Mouse (Mus musculus) hindbrain, embryonic 12.5 days (tissue): Measurements from ENCODE around the gene D030056L22Rik. TPM values are rescaled to one million over a fixed set of nuclear protein-coding genes. Genes with fewer than 3 reads are reported as not detected.
A peak's percentile ranks its signal among the peaks of the same experiment; 100 is the strongest.

Source experiments
- ATAC-seq: fragments of 200-750 bp; cut with Nextera tagmentation; 2 replicates; pipeline ENCODE4 v1.8.0; 2017; ENCODE audit warnings: moderate TSS enrichment; ENCODE audit not compliant: low FRiP score
- H3K27ac ChIP-seq: fragments of 300-500 bp; sonication (generic); 2 replicates; pipeline ENCODE4 v1.5.1; 2016; ENCODE audit warnings: mild to moderate bottlenecking
- H3K27me3 ChIP-seq: fragments of 300-500 bp; sonication (generic); 2 replicates; pipeline ENCODE4 v1.6.1; 2016; ENCODE audit warnings: mild to moderate bottlenecking
- H3K36me3 ChIP-seq: fragments of 300-500 bp; sonication (generic); 2 replicates; pipeline ENCODE4 v1.6.1; 2016; ENCODE audit warnings: mild to moderate bottlenecking
- H3K4me1 ChIP-seq: fragments of 300-500 bp; sonication (generic); 2 replicates; pipeline ENCODE4 v1.6.1; 2016
- H3K4me2 ChIP-seq: fragments of 300-500 bp; sonication (generic); replicated peaks from 2 replicates; pipeline ENCODE4 v1.6.1; 2016; ENCODE audit warnings: mild to moderate bottlenecking
- H3K4me3 ChIP-seq: fragments of 300-500 bp; sonication (generic); 2 replicates; pipeline ENCODE4 v1.5.1; 2016; ENCODE audit warnings: mild to moderate bottlenecking
- H3K9ac ChIP-seq: fragments of 300-500 bp; sonication (generic); 2 replicates; pipeline ENCODE4 v1.6.1; 2016; ENCODE audit warnings: mild to moderate bottlenecking, moderate library complexity
- H3K9me3 ChIP-seq: fragments of 300-500 bp; sonication (generic); replicated peaks from 2 replicates; pipeline ENCODE4 v1.6.1; 2016; ENCODE audit warnings: mild to moderate bottlenecking
- WGBS: fragments of 180-500 bp; shearing (Covaris S2); methylation state at CpG from one replicate; pipeline ENCODE4 v1.1.7; 2016; 5-methylcytosine and 5-hydroxymethylcytosine counted together
- polyA plus RNA-seq: library from polyadenylated mRNA; unstranded; fragments of >200 nt; fragmentation: Nextera tagmentation; extraction: Ambion mirVana; gene quantifications from 2 replicates; pipeline ENCODE4 v1.2.1, GENCODE M21; 2016

D030056L22Rik gene
- 64.9 and 69.3 TPM in 2 replicates for polyA plus RNA-seq

DNA sequence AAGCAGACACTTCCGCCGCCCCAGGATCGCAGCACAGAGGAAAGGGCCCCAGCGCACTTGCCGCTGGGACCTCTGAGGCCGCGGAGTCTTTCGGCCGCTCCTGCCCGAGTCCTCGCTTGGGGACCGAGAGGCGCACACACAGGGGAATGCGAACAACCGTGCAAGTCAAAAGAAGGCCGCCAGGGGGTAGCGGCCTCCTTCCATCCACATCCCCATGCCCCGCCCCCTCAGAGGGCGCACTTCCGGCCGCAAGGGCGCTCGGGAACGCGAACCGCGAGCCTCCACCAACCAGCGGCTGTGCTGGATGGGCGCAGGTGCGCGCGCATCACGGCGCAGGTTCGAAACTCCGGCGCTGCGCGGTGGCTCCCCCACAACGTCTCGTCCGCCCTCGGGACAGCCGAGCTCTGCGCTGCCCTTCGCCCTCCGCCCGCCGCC, at the start of gene D030056L22Rik:
Gene D030056L22Rik, plus strand, starts transcription at position 328 of the 435 bp plus-strand sequence.
- peak; percentile 99 for ATAC-seq
- WGBS, result under 1% methylated on average over 49 of the region's 49 CpGs
- Histone ChIP-seq H3K27me3 (no peaks in the 10 kb centered on the region), H3K4me2 (peak within 1 kb of the TSS; percentile 86), H3K4me3 (peak within 1 kb of the TSS; percentile 95), H3K9me3 (no peaks in the 10 kb centered on the region), H3K36me3 (no peaks in the 10 kb centered on the region), H3K4me1 (peaks cover 24% of the 10 kb centered on the region), H3K27ac (peak within 1 kb of the TSS; percentile 92), H3K9ac (peak within 1 kb of the TSS; percentile 84)

DNA sequence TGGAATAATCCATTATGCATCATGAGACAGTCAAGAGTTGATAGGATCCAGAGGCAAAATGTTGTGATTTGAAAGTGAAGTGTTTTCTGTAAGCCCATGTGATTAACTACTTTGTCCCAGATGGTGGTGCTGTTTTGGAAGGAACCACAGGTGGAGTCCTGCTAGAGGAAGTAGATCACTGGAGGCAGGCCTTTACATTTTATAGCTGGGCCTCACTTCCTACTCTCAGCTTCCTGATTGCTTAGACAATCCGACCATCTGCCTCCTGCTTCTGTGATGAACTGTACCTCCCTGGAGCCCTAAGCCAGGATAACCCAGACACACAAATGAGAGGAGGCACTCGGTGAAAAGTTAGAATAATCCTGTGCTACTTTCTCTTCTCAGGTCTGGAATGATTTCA, 49.1 kb upstream of the D030056L22Rik start:
- no peak for ATAC-seq
- no peak overlapping the region for H3K4me3 ChIP-seq
- no peaks in the 10 kb centered on the region for H3K36me3 ChIP-seq
- WGBS, result 74% methylated on average over 2 of the region's 2 CpGs
- no peak overlapping the region for H3K27ac ChIP-seq
- H3K27me3 ChIP-seq, result no peaks in the 10 kb centered on the region
- H3K4me2 ChIP-seq, result no peak overlapping the region
- H3K9ac ChIP-seq, result no peak overlapping the region
- no peaks in the 10 kb centered on the region for H3K4me1 ChIP-seq
- H3K9me3 ChIP-seq, result no peaks in the 10 kb centered on the region

GRCm38 (mm10) chr19:18666966-18667365, 46.0 kb upstream of the D030056L22Rik start:
- H3K4me2 ChIP-seq, result no peak overlapping the region
- ATAC-seq, result no peak
- H3K9ac ChIP-seq, result no peak overlapping the region
- H3K4me3 ChIP-seq, result no peak overlapping the region
- WGBS, result 73% methylated on average over 7 of the region's 7 CpGs
- no peaks in the 10 kb centered on the region for H3K27me3 ChIP-seq
- no peak overlapping the region for H3K27ac ChIP-seq
- no peaks in the 10 kb centered on the region for H3K36me3 ChIP-seq
- peaks cover 5% of the 10 kb centered on the region for H3K4me1 ChIP-seq
- H3K9me3 ChIP-seq, result no peaks in the 10 kb centered on the region

DNA sequence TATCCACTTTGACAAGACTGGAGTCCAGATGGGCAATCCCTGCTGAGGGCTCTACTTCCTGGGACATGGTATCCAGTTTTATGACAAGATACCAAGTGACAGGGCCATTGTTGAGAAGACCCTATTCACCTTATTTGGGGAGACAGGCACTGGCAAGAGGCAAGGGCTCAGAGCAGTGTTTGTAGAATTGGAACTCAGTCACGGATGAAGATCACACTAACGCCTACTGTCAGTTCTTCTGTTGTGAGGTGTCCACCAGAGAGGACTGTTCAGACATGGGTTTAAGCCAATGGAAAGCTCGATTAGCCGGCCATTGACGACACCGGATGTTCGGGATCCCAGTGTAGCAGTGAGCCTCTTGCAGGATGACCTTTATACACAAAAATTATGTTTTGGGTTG, 43.4 kb upstream of the D030056L22Rik start:
- ATAC-seq, result no peak
- no peaks in the 10 kb centered on the region for H3K36me3 ChIP-seq
- H3K4me3 ChIP-seq, result no peak overlapping the region
- H3K27me3 ChIP-seq, result no peaks in the 10 kb centered on the region
- H3K27ac ChIP-seq, result no peak overlapping the region
- no peak overlapping the region for H3K4me2 ChIP-seq
- H3K4me1 ChIP-seq, result peaks cover 21% of the 10 kb centered on the region
- H3K9me3 ChIP-seq, result no peaks in the 10 kb centered on the region
- WGBS, result 96% methylated on average over 7 of the region's 7 CpGs
- H3K9ac ChIP-seq, result no peak overlapping the region

GRCm38 (mm10) chr19:18670608-18671007, 42.4 kb upstream of the D030056L22Rik start, which contains the start of gene Carnmt1:
Gene Carnmt1, plus strand, starts transcription at chr19:18670764.
- Histone ChIP-seq H3K27me3 (no peaks in the 10 kb centered on the region), H3K9ac (peak within 1 kb of the TSS; percentile 77), H3K9me3 (no peaks in the 10 kb centered on the region), H3K4me2 (peak within 1 kb of the TSS; percentile 70), H3K36me3 (no peaks in the 10 kb centered on the region), H3K27ac (peak within 1 kb of the TSS; percentile 65), H3K4me1 (peaks cover 21% of the 10 kb centered on the region), H3K4me3 (peak within 1 kb of the TSS; percentile 81)
- 0% methylated on average over 36 of the region's 58 CpGs for WGBS
- ATAC-seq, result peak; percentile 99

DNA sequence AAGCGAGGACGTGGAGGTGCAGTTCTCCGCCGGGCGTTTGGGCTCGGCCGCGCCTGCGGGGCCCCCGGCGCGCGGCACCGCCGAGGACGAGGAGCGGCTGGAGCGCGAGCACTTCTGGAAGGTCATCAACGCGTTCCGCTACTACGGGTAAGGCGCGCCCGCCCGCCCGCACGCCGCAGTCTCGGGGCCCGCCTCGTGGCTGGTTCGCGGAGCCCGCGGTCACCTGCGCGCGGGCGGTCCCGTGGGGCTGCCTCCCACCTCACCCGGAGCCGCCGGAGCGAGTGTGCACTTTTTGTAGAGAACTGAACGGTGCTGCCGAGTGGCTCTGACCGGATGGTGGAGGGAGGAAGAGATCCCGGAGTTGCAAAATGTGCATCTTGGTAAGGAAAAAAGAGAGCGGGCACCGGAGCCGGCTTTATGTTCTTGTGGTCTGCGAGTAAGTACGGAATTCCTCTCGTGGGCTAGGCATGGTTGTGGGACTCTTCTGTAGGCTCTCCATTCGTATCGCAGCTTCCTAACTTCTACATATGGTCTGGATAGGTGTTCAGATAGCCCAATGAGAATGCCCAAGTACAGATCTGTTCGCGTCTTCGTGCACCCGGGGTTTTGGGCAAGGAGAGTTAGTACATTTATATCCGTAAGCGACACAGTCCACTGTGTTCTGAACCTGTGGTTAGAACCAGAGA, 41.8 kb upstream of the D030056L22Rik start:
- Histone ChIP-seq H3K4me3 (peak overlapping the region; percentile 81), H3K27ac (peak overlapping the region; percentile 65), H3K9me3 (no peaks in the 10 kb centered on the region), H3K4me2 (peak overlapping the region; percentile 70), H3K9ac (peak overlapping the region; percentile 77), H3K27me3 (no peaks in the 10 kb centered on the region), H3K36me3 (no peaks in the 10 kb centered on the region), H3K4me1 (peaks cover 21% of the 10 kb centered on the region)
- peak; percentile 84 for ATAC-seq
- WGBS, result under 1% methylated on average over 61 of the region's 64 CpGs

DNA sequence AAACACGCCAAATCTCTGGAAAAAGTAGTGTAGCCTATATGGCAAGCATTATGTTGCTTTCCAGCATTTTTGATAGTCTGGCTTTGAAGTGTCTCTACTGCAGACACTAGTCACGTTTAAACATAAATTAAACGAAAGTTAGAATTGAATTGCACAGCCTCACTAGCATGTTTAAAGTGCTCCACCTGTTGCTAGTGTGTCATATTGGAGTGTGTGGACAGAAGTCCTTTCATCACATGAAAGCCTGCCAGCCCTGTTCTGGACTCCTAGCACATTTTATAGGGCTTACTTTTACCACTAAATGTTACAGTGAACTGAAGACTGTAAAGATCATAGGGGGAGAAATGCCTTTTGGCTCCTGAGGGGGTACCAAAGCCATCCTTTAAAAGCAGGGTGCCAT, 40.5 kb upstream of the D030056L22Rik start:
- WGBS, result 50% methylated on average over 3 of the region's 3 CpGs
- Histone ChIP-seq H3K9ac (no peak overlapping the region), H3K4me1 (peaks cover 21% of the 10 kb centered on the region), H3K27me3 (no peaks in the 10 kb centered on the region), H3K4me2 (peak overlapping the region; percentile 70), H3K4me3 (no peak overlapping the region), H3K36me3 (no peaks in the 10 kb centered on the region), H3K9me3 (no peaks in the 10 kb centered on the region), H3K27ac (no peak overlapping the region)
- ATAC-seq, result no peak

DNA sequence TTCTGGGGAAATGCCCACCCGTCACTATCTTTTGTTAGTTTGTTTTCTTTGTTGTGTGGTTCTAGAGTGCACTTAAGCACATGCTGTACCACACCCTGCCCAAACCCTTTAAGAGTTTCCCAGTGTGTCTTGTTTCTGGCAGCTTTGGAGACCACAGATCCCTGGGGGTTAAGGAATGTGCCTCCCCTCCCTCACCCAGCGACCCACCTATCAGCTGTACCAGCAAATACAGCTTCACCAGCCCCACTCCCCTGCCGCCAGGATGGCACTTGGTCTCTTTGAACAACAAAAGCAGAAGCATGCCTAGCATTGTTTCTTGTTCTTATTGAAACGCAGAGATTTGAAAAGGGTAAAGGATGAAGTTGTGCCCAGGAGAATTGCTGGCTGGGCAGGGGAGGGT, 39.9 kb upstream of the D030056L22Rik start:
- Histone ChIP-seq H3K36me3 (no peaks in the 10 kb centered on the region), H3K27me3 (no peaks in the 10 kb centered on the region), H3K4me2 (peak overlapping the region; percentile 70; the same call in 1 of the 2 replicates), H3K9ac (0 out of 2 replicates have a peak overlapping the region, but pooled peaks have one; percentile 35), H3K9me3 (no peaks in the 10 kb centered on the region), H3K4me1 (peaks cover 21% of the 10 kb centered on the region), H3K27ac (no peak overlapping the region), H3K4me3 (no peak overlapping the region)
- ATAC-seq, result no peak
- WGBS, result 12% methylated on average over 4 of the region's 4 CpGs

DNA sequence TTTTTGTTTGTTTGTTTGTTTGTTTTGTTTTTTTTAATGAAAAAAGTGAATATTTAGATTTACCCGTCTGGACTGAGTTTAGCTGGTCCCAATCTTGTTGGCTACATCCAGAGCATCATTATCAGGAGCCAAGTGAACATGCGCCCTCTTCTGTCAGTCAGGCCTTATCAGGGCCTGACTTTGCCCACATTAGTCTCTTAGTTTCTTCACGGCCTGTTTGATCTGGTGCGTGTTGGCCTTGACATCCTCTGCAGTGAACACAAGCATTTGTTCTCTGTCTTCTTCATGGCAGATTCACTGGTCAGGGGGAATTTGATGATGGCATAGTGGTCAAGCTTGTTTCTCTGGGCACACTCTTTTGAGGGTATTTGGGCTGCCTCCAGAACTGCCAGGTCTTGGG, 30.9 kb upstream of the D030056L22Rik start:
- no peaks in the 10 kb centered on the region for H3K27me3 ChIP-seq
- peaks cover 14% of the 10 kb centered on the region for H3K36me3 ChIP-seq
- 82% methylated on average over 4 of the region's 4 CpGs for WGBS
- H3K27ac ChIP-seq, result no peak overlapping the region
- H3K9ac ChIP-seq, result no peak overlapping the region
- H3K4me1 ChIP-seq, result no peaks in the 10 kb centered on the region
- no peak overlapping the region for H3K4me2 ChIP-seq
- no peak for ATAC-seq
- no peak overlapping the region for H3K4me3 ChIP-seq
- H3K9me3 ChIP-seq, result no peaks in the 10 kb centered on the region

- no peak; the same call in 1 of the 2 replicates for ATAC-seq
- WGBS, result 74% methylated on average over 3 of the region's 3 CpGs
- H3K27ac ChIP-seq, result no peak overlapping the region
Observed at GRCm38 (mm10) chr19:18687556-18687955, 25.4 kb upstream of the D030056L22Rik start.

GRCm38 (mm10) chr19:18692176-18692575, 20.8 kb upstream of the D030056L22Rik start:
- no peak for ATAC-seq
- H3K27ac ChIP-seq, result no peak overlapping the region
- WGBS, result 86% methylated on average over 3 of the region's 3 CpGs
- H3K4me1 ChIP-seq, result no peaks in the 10 kb centered on the region
- H3K4me2 ChIP-seq, result no peak overlapping the region
- no peak overlapping the region for H3K4me3 ChIP-seq
- no peaks in the 10 kb centered on the region for H3K9me3 ChIP-seq
- H3K36me3 ChIP-seq, result 0 out of 2 replicates have a peak, but pooled peaks cover 4% of the 10 kb centered on the region
- no peaks in the 10 kb centered on the region for H3K27me3 ChIP-seq
- no peak overlapping the region for H3K9ac ChIP-seq

More at GRCm38 (mm10) chr19:18687556-18687955, 25.4 kb upstream of the D030056L22Rik start:
- no peaks in the 10 kb centered on the region for H3K9me3 ChIP-seq
- no peak overlapping the region for H3K4me2 ChIP-seq
- H3K36me3 ChIP-seq, result no peaks in the 10 kb centered on the region
- no peaks in the 10 kb centered on the region for H3K27me3 ChIP-seq
- no peak overlapping the region for H3K9ac ChIP-seq
- no peak overlapping the region for H3K4me3 ChIP-seq
- H3K4me1 ChIP-seq, result no peaks in the 10 kb centered on the region

GRCm38 (mm10) chr19:18692768-18693167, 20.2 kb upstream of the D030056L22Rik start:
- no peak overlapping the region for H3K4me2 ChIP-seq
- no peaks in the 10 kb centered on the region for H3K4me1 ChIP-seq
- 0 out of 2 replicates have a peak, but pooled peaks cover 4% of the 10 kb centered on the region for H3K36me3 ChIP-seq
- no peak overlapping the region for H3K27ac ChIP-seq
- H3K27me3 ChIP-seq, result no peaks in the 10 kb centered on the region
- no peak overlapping the region for H3K9ac ChIP-seq
- WGBS, result 90% methylated on average over 2 of the region's 2 CpGs
- ATAC-seq, result no peak
- H3K9me3 ChIP-seq, result no peaks in the 10 kb centered on the region
- no peak overlapping the region for H3K4me3 ChIP-seq

DNA sequence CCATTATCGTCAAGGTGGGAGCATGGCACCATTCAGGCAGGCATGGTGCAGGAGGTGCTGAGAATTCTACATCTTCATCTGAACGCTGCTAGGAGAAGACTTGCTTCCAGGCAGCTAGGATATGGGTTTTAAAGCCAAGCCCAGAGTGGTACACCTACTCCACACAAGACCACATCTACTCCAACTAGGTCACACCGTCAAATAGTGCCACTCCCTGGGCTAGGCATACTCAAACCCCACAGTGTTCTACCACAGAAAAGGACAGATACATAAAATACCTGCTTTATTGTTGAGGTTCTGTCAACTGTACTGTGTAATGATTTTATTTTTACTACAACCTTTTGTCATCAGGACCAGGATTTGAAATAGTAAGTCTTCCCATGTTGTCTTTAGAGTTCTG, 17.9 kb upstream of the D030056L22Rik start:
- no peak for ATAC-seq
- H3K4me2 ChIP-seq, result no peak overlapping the region
- no peaks in the 10 kb centered on the region for H3K27me3 ChIP-seq
- whole genome bisulfite sequencing, result 99% methylated on average over 3 of the region's 3 CpGs
- no peaks in the 10 kb centered on the region for H3K9me3 ChIP-seq
- H3K4me1 ChIP-seq, result no peaks in the 10 kb centered on the region
- 0 out of 2 replicates have a peak, but pooled peaks cover 4% of the 10 kb centered on the region for H3K36me3 ChIP-seq
- H3K9ac ChIP-seq, result no peak overlapping the region
- H3K27ac ChIP-seq, result no peak overlapping the region
- no peak overlapping the region for H3K4me3 ChIP-seq
